Mouse (Mus musculus): ENCODE results near the gene Il17c. TPM values are rescaled to one million over a fixed set of nuclear protein-coding genes. Genes with fewer than 3 reads are reported as not detected.

Gene Il17c
- polyA plus RNA-seq (2015; fragmentation: Nextera tagmentation; extraction: Ambion mirVana) = not detected in 2 replicates

GRCm38 (mm10) chr8:122421376-122422070 lies at the start of gene Il17c:
Gene Il17c, plus strand, starts transcription at chr8:122422020.
- H3K9ac ChIP-seq (replicated peaks; ENCODE audit: low read length) = no peak within 1 kb of the TSS
- H3K4me1 ChIP-seq (ENCODE audit: insufficient read depth, low read length) = peaks cover 13% of the 10 kb centered on the region
- no peak for ATAC-seq (ENCODE audit: low FRiP score, low TSS enrichment)
- H3K9me3 ChIP-seq (ENCODE audit: low read length) = no peaks in the 10 kb centered on the region
- WGBS = 70% methylated on average over 14 of the region's 14 CpGs
- H3K27ac ChIP-seq (ENCODE audit: low read length) = no peak within 1 kb of the TSS
- H3K27me3 ChIP-seq (ENCODE audit: insufficient read depth, low read length) = no peaks in the 10 kb centered on the region
- H3K4me2 ChIP-seq (replicated peaks; ENCODE audit: low read depth, low read length) = no peak within 1 kb of the TSS
- no peak within 1 kb of the TSS for H3K4me3 ChIP-seq (ENCODE audit: low read length)
- H3K36me3 ChIP-seq (ENCODE audit: insufficient read depth, low read length) = peaks cover 29% of the 10 kb centered on the region

- Histone ChIP-seq H3K4me3 (ENCODE audit: low read length) (no peak overlapping the region), H3K4me2 (replicated peaks; ENCODE audit: low read depth, low read length) (no peak overlapping the region), H3K9me3 (ENCODE audit: low read length) (no peaks in the 10 kb centered on the region), H3K4me1 (ENCODE audit: insufficient read depth, low read length) (peaks cover 24% of the 10 kb centered on the region), H3K27me3 (ENCODE audit: insufficient read depth, low read length) (no peaks in the 10 kb centered on the region), H3K36me3 (ENCODE audit: insufficient read depth, low read length) (peaks cover 5% of the 10 kb centered on the region; the same call in 1 of the 2 replicates), H3K27ac (ENCODE audit: low read length) (no peak overlapping the region), H3K9ac (replicated peaks; ENCODE audit: low read length) (no peak overlapping the region)
- 94% methylated on average over 7 of the region's 7 CpGs for WGBS
- no peak for ATAC-seq (ENCODE audit: low FRiP score, low TSS enrichment)
Observed at GRCm38 (mm10) chr8:122375320-122375719, 46.5 kb upstream of the Il17c start.

- Histone ChIP-seq H3K9ac (replicated peaks; ENCODE audit: low read length) (peak overlapping the region; percentile 58), H3K27me3 (ENCODE audit: insufficient read depth, low read length) (no peaks in the 10 kb centered on the region), H3K4me3 (ENCODE audit: low read length) (peak overlapping the region; percentile 91), H3K4me1 (ENCODE audit: insufficient read depth, low read length) (peaks cover 24% of the 10 kb centered on the region), H3K4me2 (replicated peaks; ENCODE audit: low read depth, low read length) (peak overlapping the region; percentile 61), H3K27ac (ENCODE audit: low read length) (no peak overlapping the region), H3K36me3 (ENCODE audit: insufficient read depth, low read length) (peaks cover 5% of the 10 kb centered on the region; the same call in 1 of the 2 replicates), H3K9me3 (ENCODE audit: low read length) (no peaks in the 10 kb centered on the region)
- ATAC-seq (ENCODE audit: low FRiP score, low TSS enrichment) = peak; percentile 25
- WGBS = 20% methylated on average over 13 of the region's 13 CpGs
Observed at GRCm38 (mm10) chr8:122375751-122376364, 46.0 kb upstream of the Il17c start.

- H3K27ac ChIP-seq (ENCODE audit: low read length) = peak within 1 kb of the TSS; percentile 95
- no peaks in the 10 kb centered on the region for H3K27me3 ChIP-seq (ENCODE audit: insufficient read depth, low read length)
- no peaks in the 10 kb centered on the region for H3K9me3 ChIP-seq (ENCODE audit: low read length)
- H3K36me3 ChIP-seq (ENCODE audit: insufficient read depth, low read length) = peaks cover 5% of the 10 kb centered on the region; the same call in 1 of the 2 replicates
- WGBS = under 1% methylated on average over 85 of the region's 107 CpGs
- peaks cover 24% of the 10 kb centered on the region for H3K4me1 ChIP-seq (ENCODE audit: insufficient read depth, low read length)
- peak within 1 kb of the TSS; percentile 96 for H3K9ac ChIP-seq (replicated peaks; ENCODE audit: low read length)
- ATAC-seq (ENCODE audit: low FRiP score, low TSS enrichment) = peak; percentile 95
- H3K4me2 ChIP-seq (replicated peaks; ENCODE audit: low read depth, low read length) = peak within 1 kb of the TSS; percentile 87
- H3K4me3 ChIP-seq (ENCODE audit: low read length) = peak within 1 kb of the TSS; percentile 91
Observed at GRCm38 (mm10) chr8:122376365-122377231, 45.2 kb upstream of the Il17c start, which contains the start of gene Zc3h18. Gene Zc3h18, plus strand, starts transcription at chr8:122376609.

GRCm38 (mm10) chr8:122383039-122383438 lies 38.8 kb upstream of the Il17c start:
- ATAC-seq (ENCODE audit: low FRiP score, low TSS enrichment) = no peak
- H3K4me1 ChIP-seq (ENCODE audit: insufficient read depth, low read length) = peaks cover 4% of the 10 kb centered on the region
- H3K27ac ChIP-seq (ENCODE audit: low read length) = no peak overlapping the region
- H3K4me2 ChIP-seq (replicated peaks; ENCODE audit: low read depth, low read length) = no peak overlapping the region
- H3K9ac ChIP-seq (replicated peaks; ENCODE audit: low read length) = no peak overlapping the region
- no peak overlapping the region for H3K4me3 ChIP-seq (ENCODE audit: low read length)
- WGBS = 75% methylated on average over 4 of the region's 4 CpGs
- H3K36me3 ChIP-seq (ENCODE audit: insufficient read depth, low read length) = peaks cover 43% of the 10 kb centered on the region
- no peaks in the 10 kb centered on the region for H3K9me3 ChIP-seq (ENCODE audit: low read length)
- no peaks in the 10 kb centered on the region for H3K27me3 ChIP-seq (ENCODE audit: insufficient read depth, low read length)

- Histone ChIP-seq H3K36me3 (ENCODE audit: insufficient read depth, low read length) (peaks cover 67% of the 10 kb centered on the region), H3K9ac (replicated peaks; ENCODE audit: low read length) (no peak overlapping the region), H3K4me3 (ENCODE audit: low read length) (no peak overlapping the region), H3K4me1 (ENCODE audit: insufficient read depth, low read length) (no peaks in the 10 kb centered on the region), H3K9me3 (ENCODE audit: low read length) (no peaks in the 10 kb centered on the region; the same call in 1 of the 2 replicates), H3K4me2 (replicated peaks; ENCODE audit: low read depth, low read length) (no peak overlapping the region), H3K27ac (ENCODE audit: low read length) (no peak overlapping the region), H3K27me3 (ENCODE audit: insufficient read depth, low read length) (no peaks in the 10 kb centered on the region)
- 90% methylated on average over 3 of the region's 3 CpGs for WGBS
- ATAC-seq (ENCODE audit: low FRiP score, low TSS enrichment) = no peak
Observed at GRCm38 (mm10) chr8:122389357-122389756, 32.5 kb upstream of the Il17c start.

- H3K27ac ChIP-seq (ENCODE audit: low read length) = no peak overlapping the region
- no peak for ATAC-seq (ENCODE audit: low FRiP score, low TSS enrichment)
- no peaks in the 10 kb centered on the region for H3K4me1 ChIP-seq (ENCODE audit: insufficient read depth, low read length)
- 89% methylated on average over 3 of the region's 3 CpGs for WGBS
- no peaks in the 10 kb centered on the region; the same call in 1 of the 2 replicates for H3K9me3 ChIP-seq (ENCODE audit: low read length)
- no peak overlapping the region for H3K4me2 ChIP-seq (replicated peaks; ENCODE audit: low read depth, low read length)
- H3K36me3 ChIP-seq (ENCODE audit: insufficient read depth, low read length) = peaks cover 57% of the 10 kb centered on the region
- no peak overlapping the region for H3K4me3 ChIP-seq (ENCODE audit: low read length)
- no peak overlapping the region for H3K9ac ChIP-seq (replicated peaks; ENCODE audit: low read length)
- H3K27me3 ChIP-seq (ENCODE audit: insufficient read depth, low read length) = no peaks in the 10 kb centered on the region
Observed at GRCm38 (mm10) chr8:122390758-122391157, 31.1 kb upstream of the Il17c start.

GRCm38 (mm10) chr8:122393717-122394116 lies 28.1 kb upstream of the Il17c start:
- Histone ChIP-seq H3K4me2 (replicated peaks; ENCODE audit: low read depth, low read length) (no peak overlapping the region), H3K27ac (ENCODE audit: low read length) (no peak overlapping the region), H3K4me1 (ENCODE audit: insufficient read depth, low read length) (no peaks in the 10 kb centered on the region), H3K4me3 (ENCODE audit: low read length) (no peak overlapping the region), H3K36me3 (ENCODE audit: insufficient read depth, low read length) (peaks cover 36% of the 10 kb centered on the region), H3K9ac (replicated peaks; ENCODE audit: low read length) (no peak overlapping the region), H3K27me3 (ENCODE audit: insufficient read depth, low read length) (no peaks in the 10 kb centered on the region), H3K9me3 (ENCODE audit: low read length) (no peaks in the 10 kb centered on the region; the same call in 1 of the 2 replicates)
- no peak for ATAC-seq (ENCODE audit: low FRiP score, low TSS enrichment)

- no peak overlapping the region for H3K4me3 ChIP-seq (ENCODE audit: low read length)
- peaks cover 35% of the 10 kb centered on the region for H3K36me3 ChIP-seq (ENCODE audit: insufficient read depth, low read length)
- H3K4me1 ChIP-seq (ENCODE audit: insufficient read depth, low read length) = no peaks in the 10 kb centered on the region
- H3K9me3 ChIP-seq (ENCODE audit: low read length) = no peaks in the 10 kb centered on the region
- no peak overlapping the region for H3K27ac ChIP-seq (ENCODE audit: low read length)
- no peak for ATAC-seq (ENCODE audit: low FRiP score, low TSS enrichment)
- 88% methylated on average over 6 of the region's 6 CpGs for WGBS
- H3K27me3 ChIP-seq (ENCODE audit: insufficient read depth, low read length) = no peaks in the 10 kb centered on the region
- H3K4me2 ChIP-seq (replicated peaks; ENCODE audit: low read depth, low read length) = no peak overlapping the region
- H3K9ac ChIP-seq (replicated peaks; ENCODE audit: low read length) = no peak overlapping the region
Observed at GRCm38 (mm10) chr8:122395291-122395690, 26.5 kb upstream of the Il17c start.

Data from kidney, embryonic 16.5 days (tissue).